Mouse (Mus musculus) R1 (cell line): Measurements from ENCODE around the gene Tgfbr2.

ENCODE experiments used
- DNase-seq: peaks from one replicate; pipeline ENCODE4 v3.0.0-alpha.2; 2018; ENCODE audit warnings: low read depth, low spot score

Tgfbr2 gene

GRCm38 (mm10) chr9:116160067-116160466 is 15.1 kb downstream of the Tgfbr2 start:
- DNase-seq: no peak

DNA sequence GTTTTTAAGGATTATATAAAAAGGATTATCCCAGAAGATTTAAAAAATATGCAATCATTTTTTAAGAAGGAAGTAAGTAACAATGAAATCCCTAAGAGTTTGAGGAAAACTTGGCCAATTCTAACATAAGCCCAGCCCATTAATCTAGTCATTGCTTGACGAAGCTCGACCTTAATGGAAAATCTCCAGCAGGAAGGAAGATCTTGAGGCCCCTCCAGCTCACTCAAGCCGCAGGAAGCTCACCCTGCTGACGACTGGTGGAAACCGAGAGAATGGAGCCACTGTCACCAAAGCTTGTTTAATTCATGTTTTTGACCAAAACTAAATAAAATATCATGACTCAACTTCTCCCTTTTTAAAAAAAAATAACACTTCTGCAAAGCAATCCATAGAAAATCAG is 18.7 kb downstream of the Tgfbr2 start:
- no peak for DNase-seq

GRCm38 (mm10) chr9:116152878-116153277 is 22.3 kb downstream of the Tgfbr2 start:
- no peak for DNase-seq

DNA sequence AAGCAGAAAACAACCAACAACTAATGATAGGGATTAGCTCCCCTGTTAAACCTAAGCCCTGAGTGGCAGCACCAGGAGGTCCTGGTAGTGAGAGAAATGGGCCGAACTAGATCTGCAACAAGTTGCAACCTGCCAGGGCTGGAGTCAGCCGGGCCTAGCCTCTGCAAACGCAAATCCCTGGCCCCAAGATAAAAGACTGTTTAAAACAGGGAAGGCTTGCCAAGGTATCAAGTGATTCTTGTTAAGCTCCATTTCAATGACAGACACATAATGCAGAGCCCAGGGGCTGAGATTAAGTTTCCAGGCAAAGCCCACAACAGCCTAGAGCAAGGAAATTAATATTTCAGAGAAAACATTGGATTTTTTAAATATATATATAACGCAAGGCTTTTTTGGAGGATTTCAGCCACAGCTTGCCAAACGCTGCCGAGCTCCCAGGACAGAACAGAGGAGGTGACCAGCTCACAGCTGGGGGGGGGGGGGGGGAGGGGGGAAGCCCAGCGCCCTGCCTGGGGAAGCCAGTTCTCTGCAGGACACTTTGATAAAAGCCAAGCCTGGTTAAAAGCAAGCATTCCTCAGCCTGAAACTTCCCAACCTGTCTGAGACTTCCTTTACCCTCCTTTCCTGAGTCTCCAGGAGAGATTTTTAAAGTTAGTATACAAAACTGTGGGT is 24.3 kb downstream of the Tgfbr2 start:
- no peak for DNase-seq

GRCm38 (mm10) chr9:116148809-116149208 is 26.4 kb downstream of the Tgfbr2 start:
- no peak for DNase-seq

- DNase-seq: no peak
Observed at GRCm38 (mm10) chr9:116146235-116146634, 28.9 kb downstream of the Tgfbr2 start.

- DNase-seq: no peak
Observed at GRCm38 (mm10) chr9:116145231-116145641, 29.9 kb downstream of the Tgfbr2 start.

DNA sequence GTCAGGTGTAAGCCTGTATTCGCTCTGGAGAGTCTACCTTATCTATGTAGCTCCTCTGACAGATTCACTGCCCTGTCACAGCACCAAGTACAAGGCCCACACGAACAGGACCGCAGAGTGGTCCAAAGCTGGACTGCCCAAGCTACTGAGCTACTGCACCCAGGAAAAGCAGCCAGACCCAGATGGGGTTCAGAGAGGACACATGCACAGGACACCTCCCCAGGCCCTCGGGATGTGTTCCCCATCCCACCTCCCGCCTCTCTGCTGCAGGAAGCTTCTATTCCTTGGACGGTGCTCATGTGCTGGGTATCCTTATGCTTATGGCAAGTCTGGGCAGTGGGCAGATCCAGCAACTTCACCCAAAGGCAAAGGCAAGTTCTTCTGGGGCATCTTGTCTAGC is 34.7 kb downstream of the Tgfbr2 start:
- DNase-seq: no peak

GRCm38 (mm10) chr9:116139549-116139948 is 35.6 kb downstream of the Tgfbr2 start:
- no peak for DNase-seq

GRCm38 (mm10) chr9:116138595-116139134 is 36.5 kb downstream of the Tgfbr2 start:
- no peak for DNase-seq

DNA sequence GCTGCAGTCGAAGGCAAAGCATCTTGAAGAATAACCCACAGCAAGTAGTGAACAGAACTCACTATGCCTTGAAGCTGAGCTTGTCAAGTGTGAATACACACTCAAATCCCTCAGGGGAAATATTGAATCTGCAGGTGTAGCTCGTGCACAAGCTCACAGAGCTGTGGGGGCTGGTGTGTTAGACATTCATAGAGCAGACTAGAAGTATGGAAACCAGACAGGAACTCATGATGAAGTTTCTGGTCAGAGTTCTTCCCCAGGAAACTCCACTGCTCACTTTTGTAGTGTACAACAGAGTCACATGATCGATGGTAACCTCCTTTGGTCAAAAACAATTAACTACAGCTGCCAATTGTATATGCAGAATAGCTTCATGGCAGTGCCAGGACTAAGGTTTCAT is 37.5 kb downstream of the Tgfbr2 start:
- DNase-seq: no peak

DNA sequence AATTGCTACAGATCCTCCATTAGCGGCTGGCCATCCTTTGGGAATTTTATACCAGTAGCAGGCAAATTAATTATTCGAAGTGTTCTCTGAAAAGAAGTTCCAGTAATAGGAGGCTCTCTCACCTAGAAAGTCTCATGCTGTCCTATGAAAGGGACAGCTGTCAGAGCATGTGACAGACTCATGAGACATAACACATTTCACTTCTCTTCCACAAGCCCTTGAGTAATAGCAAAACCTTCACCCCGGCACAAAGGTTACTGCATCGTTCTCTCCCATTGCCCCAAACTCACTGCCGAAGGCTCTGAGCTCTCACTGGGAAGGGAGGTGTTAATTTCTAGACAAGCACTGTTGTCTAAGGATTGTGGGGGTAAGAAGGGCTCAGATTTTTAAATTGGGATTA is 38.3 kb downstream of the Tgfbr2 start:
- no peak for DNase-seq

DNA sequence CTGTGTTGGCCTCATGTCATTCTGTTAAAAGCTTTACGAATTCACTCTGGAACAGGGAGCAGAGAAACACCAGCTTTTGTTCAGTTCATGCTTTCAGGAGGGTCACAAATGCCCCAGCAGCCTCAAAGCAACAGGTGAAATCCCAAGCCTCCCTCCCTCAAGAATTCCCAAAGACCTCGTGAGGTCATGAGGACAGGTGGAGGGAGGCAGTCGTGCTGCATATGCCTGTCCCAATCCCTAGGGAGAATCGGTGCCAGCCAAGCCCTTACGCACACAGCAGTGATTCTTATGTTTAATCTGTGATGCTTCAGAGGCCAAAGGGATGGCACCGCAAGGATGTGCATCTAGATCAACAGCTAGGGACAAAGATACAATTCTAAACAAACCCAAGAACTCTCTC is 39.0 kb downstream of the Tgfbr2 start:
- no peak for DNase-seq

DNA sequence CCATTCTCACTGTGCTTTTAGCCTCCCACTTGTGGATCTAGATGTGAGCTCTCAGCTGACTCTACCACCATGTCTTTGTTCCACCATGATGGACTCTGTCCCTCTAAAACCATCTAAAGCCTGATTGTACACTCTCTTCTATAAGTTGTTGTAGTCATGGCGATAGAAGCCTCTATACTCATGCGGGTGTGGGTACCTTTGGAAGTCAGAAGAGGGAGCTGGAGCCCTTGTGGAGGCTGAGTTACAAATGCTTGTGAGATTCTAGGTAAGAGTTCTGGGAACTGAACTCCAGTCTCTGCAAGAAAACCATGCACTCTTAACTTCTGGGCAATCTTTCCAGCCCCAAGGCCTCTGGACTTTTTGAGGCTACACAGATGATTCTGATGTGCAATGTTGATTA is 40.7 kb downstream of the Tgfbr2 start:
- DNase-seq: peak; percentile 35

- DNase-seq: no peak
Observed at GRCm38 (mm10) chr9:116133312-116133980, 41.7 kb downstream of the Tgfbr2 start.

DNA sequence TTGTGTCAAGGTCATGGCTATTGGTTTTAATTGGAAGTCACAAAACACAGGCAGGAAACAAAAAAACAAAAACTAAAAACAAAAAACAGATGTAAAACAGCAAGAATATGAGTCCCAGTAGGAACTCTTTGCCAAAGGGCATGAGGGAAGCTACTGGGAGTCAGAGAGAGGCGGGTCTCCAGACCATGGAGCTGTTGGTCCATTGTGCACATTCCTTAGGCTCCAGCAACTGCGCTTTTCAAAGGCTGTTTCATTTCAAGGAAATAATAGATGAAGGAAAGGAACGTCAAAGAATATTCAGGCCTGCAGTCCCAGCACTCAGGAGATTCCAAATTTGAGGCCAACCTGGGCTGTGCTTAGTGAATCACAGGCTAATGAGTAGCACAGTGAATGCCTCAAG is 46.3 kb downstream of the Tgfbr2 start:
- DNase-seq: no peak

GRCm38 (mm10) chr9:116128311-116128710 is 46.8 kb downstream of the Tgfbr2 start:
- no peak for DNase-seq

DNA sequence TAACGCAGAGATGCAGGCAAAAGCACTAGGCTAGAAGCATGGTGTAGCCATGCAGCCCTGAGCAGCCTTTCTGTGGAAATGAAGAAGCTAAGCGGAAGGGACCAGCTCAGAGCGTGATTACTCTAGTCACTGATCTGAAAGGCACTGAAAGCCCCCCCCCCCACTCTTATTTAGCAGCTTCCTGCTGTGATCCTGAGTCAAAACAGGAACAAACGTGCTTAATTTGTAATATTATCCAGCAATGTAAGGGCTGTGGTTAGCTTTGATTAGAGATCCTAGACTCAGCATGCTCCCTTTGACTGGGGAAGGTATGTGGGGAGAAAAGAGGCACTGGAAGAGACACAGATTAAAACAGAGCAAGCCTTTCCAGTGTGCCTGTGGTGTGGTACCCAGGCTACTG is 48.7 kb downstream of the Tgfbr2 start:
- DNase-seq: no peak

GRCm38 (mm10) chr9:116122969-116123589 is 52.1 kb downstream of the Tgfbr2 start:
- DNase-seq: no peak

DNA sequence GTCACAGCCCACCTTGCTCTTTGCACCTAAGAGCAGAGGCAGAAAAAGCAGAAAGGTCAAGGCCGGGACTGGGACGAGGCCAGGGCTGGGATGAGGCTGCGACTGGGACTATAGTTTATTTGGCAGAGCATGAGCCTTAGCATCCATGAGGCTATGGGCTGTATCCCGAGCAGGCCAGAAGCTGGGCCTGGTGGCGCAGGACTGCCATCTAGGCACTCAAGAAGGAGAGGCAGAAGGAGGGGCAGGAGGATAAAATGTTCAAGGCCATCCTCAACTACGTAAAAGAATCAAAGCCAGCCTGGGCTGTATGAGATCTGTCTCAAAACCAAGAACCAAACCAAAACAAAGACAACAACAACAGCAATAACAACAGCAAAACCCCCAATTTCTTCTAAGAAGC is 52.6 kb downstream of the Tgfbr2 start:
- peak; percentile 24 for DNase-seq

DNA sequence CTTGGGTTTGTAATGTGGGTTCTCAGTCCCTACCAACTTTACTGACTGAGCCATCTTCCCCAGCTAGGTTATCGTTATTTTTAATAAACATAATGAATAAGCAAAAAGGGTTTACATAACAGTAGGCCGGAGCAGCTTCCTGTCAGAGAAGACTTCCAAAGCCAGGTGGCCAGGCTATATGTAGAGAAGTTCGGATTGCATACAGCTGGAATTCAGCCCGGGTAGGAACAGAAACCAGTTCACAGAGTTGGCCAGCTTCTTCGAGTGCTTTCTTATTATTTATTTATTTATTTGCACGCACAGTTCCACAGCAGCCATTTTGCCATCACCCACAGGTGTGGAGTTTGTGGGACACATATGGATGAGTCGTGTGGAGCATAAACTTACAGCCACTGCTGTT is 53.7 kb downstream of the Tgfbr2 start:
- DNase-seq: no peak

DNA sequence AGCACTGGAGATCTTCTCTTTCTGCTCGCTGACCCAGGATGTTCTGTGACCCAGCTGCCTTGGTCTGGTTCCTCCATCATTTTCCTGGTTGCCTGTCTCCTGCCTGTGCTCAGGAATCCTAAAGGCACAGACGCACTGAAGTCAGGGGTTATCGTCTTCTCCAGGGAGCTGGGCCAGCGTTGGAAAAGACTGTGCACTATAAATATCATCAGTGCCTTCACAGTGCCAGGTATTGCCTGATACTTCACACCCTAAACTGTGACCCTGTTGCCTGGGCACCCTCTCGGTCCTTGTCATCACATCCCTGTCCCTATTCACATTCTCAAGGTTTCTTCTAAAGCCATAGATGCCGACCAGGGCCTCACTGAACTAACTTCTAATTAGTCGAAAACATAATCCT is 55.2 kb downstream of the Tgfbr2 start:
- no peak for DNase-seq
